Mouse (Mus musculus) bone marrow macrophage, adult 2 months (primary cell): Measurements from ENCODE around the gene Rasgef1b.

Experiments used
- CTCF ChIP-seq: IDR thresholded peaks from 2 replicates; pipeline ENCODE4 v1.5.1; 2012; ENCODE audit warnings: low read depth, mild to moderate bottlenecking, low read length, moderate library complexity
- POLR2A ChIP-seq: IDR thresholded peaks from 2 replicates; pipeline ENCODE4 v1.6.1; 2012; ENCODE audit warnings: mild to moderate bottlenecking, low read depth, low read length, borderline replicate concordance

DNA sequence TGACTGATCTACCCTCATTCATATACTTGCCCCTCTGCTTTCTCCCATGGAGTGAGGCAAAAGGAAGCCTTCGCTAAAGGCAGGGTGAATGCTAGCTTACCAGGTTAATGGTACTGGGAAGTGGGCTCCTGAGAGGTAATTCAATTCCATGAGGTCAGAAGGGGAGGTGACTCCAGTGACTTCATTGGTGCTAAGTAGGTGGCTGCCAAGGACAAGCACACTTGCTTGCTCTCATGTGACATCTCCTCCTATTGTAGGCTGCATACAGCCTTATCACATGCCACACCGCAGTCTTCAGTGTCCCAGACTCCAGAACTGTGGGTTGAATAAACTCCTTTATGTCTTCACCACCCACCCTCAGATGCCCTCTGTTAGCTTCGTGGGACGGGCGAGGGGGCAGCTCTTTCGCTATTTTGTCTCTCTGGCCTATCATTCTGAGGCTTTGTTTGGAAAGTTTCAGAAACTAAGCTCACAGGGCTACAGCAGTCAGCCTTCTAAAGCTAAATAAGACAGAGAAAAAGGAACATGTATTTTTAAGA lies 441.1 kb downstream of the Rasgef1b start:
- TF ChIP-seq CTCF = no peak
- TF ChIP-seq POLR2A = no peak
